Mouse (Mus musculus) midbrain, postnatal 0 days (tissue): ENCODE results near the gene Wdr83os. TPM values are rescaled to one million over a fixed set of nuclear protein-coding genes. Genes with fewer than 3 reads are reported as not detected.

Experiments used
- ATAC-seq: fragments of 200-750 bp; cut with Nextera tagmentation; 2 replicates; pipeline ENCODE4 v1.8.0; 2017; ENCODE audit warnings: moderate number of reproducible peaks, mild to moderate bottlenecking, moderate TSS enrichment, moderate library complexity; ENCODE audit not compliant: low FRiP score
- DNase-seq: peaks from one replicate; pipeline ENCODE4 v3.0.0-alpha.2; 2015; ENCODE audit warnings: low spot score
- H3K27ac ChIP-seq: fragments of 300-500 bp; sonication (generic); 2 replicates; pipeline ENCODE4 v1.5.1; 2014; ENCODE audit warnings: low read depth, mild to moderate bottlenecking, low read length, mixed read lengths
- H3K27me3 ChIP-seq: fragments of 300-500 bp; sonication (generic); 2 replicates; pipeline ENCODE4 v1.6.1; 2014; ENCODE audit warnings: low read length, control low read depth, mixed read lengths; ENCODE audit not compliant: insufficient read depth
- H3K36me3 ChIP-seq: fragments of 300-500 bp; sonication (generic); 2 replicates; pipeline ENCODE4 v1.6.1; 2014; ENCODE audit warnings: low read length, control low read depth, mixed read lengths; ENCODE audit not compliant: insufficient read depth
- H3K4me1 ChIP-seq: fragments of 300-500 bp; sonication (generic); 2 replicates; pipeline ENCODE4 v1.6.1; 2014; ENCODE audit warnings: mild to moderate bottlenecking, control low read depth, antibody characterized with exemption, low read length, mixed read lengths; ENCODE audit not compliant: insufficient read depth
- H3K4me2 ChIP-seq: fragments of 300-500 bp; sonication (generic); 2 replicates; pipeline ENCODE4 v1.6.1; 2014; ENCODE audit warnings: low read depth, mild to moderate bottlenecking, low read length, mixed read lengths; ENCODE audit not compliant: poor library complexity, severe bottlenecking
- H3K4me3 ChIP-seq: fragments of 300-500 bp; sonication (generic); 2 replicates; pipeline ENCODE4 v1.5.1; 2014; ENCODE audit warnings: low read depth, mild to moderate bottlenecking, low read length, moderate library complexity
- H3K9ac ChIP-seq: fragments of 300-500 bp; sonication (generic); replicated peaks from 2 replicates; pipeline ENCODE4 v1.6.1; 2014; ENCODE audit warnings: mild to moderate bottlenecking, low read length, moderate library complexity, mixed read lengths; ENCODE audit not compliant: poor library complexity, severe bottlenecking
- H3K9me3 ChIP-seq: fragments of 300-500 bp; sonication (generic); 2 replicates; pipeline ENCODE4 v1.6.1; 2016; ENCODE audit warnings: low read length, control low read depth
- CTCF ChIP-seq: IDR thresholded peaks from 2 replicates; pipeline ENCODE4 v1.5.1; 2016; ENCODE audit warnings: antibody characterized with exemption, mild to moderate bottlenecking
- WGBS: fragments of 180-500 bp; shearing (Covaris S2); extraction: QIAGEN DNeasy Blood & Tissue Kit; methylation state at CpG from one replicate; pipeline ENCODE4 v1.1.7; 2014; 5-methylcytosine and 5-hydroxymethylcytosine counted together
- polyA plus RNA-seq: library from polyadenylated mRNA; unstranded; fragments of >200 nt; fragmentation: Nextera tagmentation; extraction: Ambion mirVana; gene quantifications from 2 replicates; pipeline ENCODE4 v1.2.1, GENCODE M21; 2015
- total RNA-seq: library from RNA; depleted of rRNA; stranded (reverse); fragments of >200 nt; gene quantifications from 2 replicates; pipeline ENCODE4 v1.2.3, GENCODE M21; 2014

The Wdr83os gene
- total and polyA plus RNA-seq, 2 experiments from 2014 or later: 105 to 129 TPM

- no peak for ATAC-seq
- H3K9ac ChIP-seq: no peak overlapping the region
- DNase-seq: no peak
- no peaks in the 10 kb centered on the region for H3K27me3 ChIP-seq
- peaks cover 40% of the 10 kb centered on the region for H3K36me3 ChIP-seq
- no peak for TF ChIP-seq CTCF
- H3K4me1 ChIP-seq: no peaks in the 10 kb centered on the region
- no peak overlapping the region for H3K4me3 ChIP-seq
- no peak overlapping the region for H3K4me2 ChIP-seq
- no peaks in the 10 kb centered on the region for H3K9me3 ChIP-seq
- 96% methylated on average over 13 of the region's 13 CpGs for WGBS
- no peak overlapping the region for H3K27ac ChIP-seq
These were observed 14.5 kb downstream of the Wdr83os start for GRCm38 (mm10) chr8:85095051-85095450.

- ATAC-seq (no peak), DNase-seq (no peak)
- Histone ChIP-seq H3K27ac (no peak overlapping the region), H3K4me1 (no peaks in the 10 kb centered on the region), H3K4me2 (no peak overlapping the region), H3K27me3 (no peaks in the 10 kb centered on the region), H3K9ac (no peak overlapping the region), H3K9me3 (no peaks in the 10 kb centered on the region), H3K4me3 (no peak overlapping the region), H3K36me3 (peaks cover 40% of the 10 kb centered on the region)
- 95% methylated on average over 7 of the region's 7 CpGs for WGBS
- TF ChIP-seq CTCF: no peak
These were observed 15.0 kb downstream of the Wdr83os start for GRCm38 (mm10) chr8:85095566-85095965.

DNA sequence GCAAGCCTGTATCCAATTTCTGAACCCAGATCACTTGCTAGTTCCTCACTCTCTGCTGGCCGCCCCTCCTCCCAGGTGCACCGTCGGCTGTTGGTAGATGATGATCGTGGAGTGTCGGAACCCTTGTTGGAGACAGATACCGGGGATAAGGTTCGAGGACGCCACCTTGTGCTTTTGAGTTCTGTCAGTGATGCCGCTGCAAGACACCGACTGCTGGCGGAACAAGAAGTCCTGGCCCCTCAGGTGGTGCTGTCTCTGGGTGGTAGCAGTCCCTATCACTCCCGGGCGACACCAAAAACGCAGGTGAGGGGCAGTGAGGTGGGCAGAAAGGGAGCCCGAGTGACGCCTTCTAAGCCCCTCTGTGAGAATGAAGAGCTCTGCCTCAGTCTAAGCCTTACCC lies 15.7 kb downstream of the Wdr83os start:
- H3K36me3 ChIP-seq: peaks cover 40% of the 10 kb centered on the region
- no peak overlapping the region for H3K4me3 ChIP-seq
- H3K9ac ChIP-seq: no peak overlapping the region
- no peak overlapping the region for H3K27ac ChIP-seq
- no peaks in the 10 kb centered on the region for H3K9me3 ChIP-seq
- H3K27me3 ChIP-seq: no peaks in the 10 kb centered on the region
- no peaks in the 10 kb centered on the region for H3K4me1 ChIP-seq
- no peak for TF ChIP-seq CTCF
- no peak overlapping the region for H3K4me2 ChIP-seq
- ATAC-seq (no peak), DNase-seq (no peak)
- 96% methylated on average over 16 of the region's 16 CpGs for WGBS

- Histone ChIP-seq H3K4me1 (no peaks in the 10 kb centered on the region), H3K9ac (no peak overlapping the region), H3K9me3 (no peaks in the 10 kb centered on the region), H3K27ac (no peak overlapping the region), H3K27me3 (no peaks in the 10 kb centered on the region), H3K36me3 (peaks cover 40% of the 10 kb centered on the region), H3K4me2 (no peak overlapping the region), H3K4me3 (no peak overlapping the region)
- TF ChIP-seq CTCF: no peak
- WGBS: 94% methylated on average over 4 of the region's 4 CpGs
- DNase-seq (no peak), ATAC-seq (no peak)
These were observed 16.3 kb downstream of the Wdr83os start for GRCm38 (mm10) chr8:85096850-85097249.

- peaks cover 30% of the 10 kb centered on the region for H3K36me3 ChIP-seq
- H3K27ac ChIP-seq: no peak overlapping the region
- no peak overlapping the region for H3K9ac ChIP-seq
- DNase-seq (no peak), ATAC-seq (no peak)
- no peak overlapping the region for H3K4me2 ChIP-seq
- no peak overlapping the region for H3K4me3 ChIP-seq
- no peaks in the 10 kb centered on the region for H3K4me1 ChIP-seq
- H3K27me3 ChIP-seq: no peaks in the 10 kb centered on the region
- H3K9me3 ChIP-seq: no peaks in the 10 kb centered on the region
- TF ChIP-seq CTCF: no peak
- 84% methylated on average over 4 of the region's 4 CpGs for WGBS
These were observed 19.6 kb downstream of the Wdr83os start for GRCm38 (mm10) chr8:85100076-85100665.

GRCm38 (mm10) chr8:85113241-85113640 lies 32.7 kb downstream of the Wdr83os start:
- Histone ChIP-seq H3K27me3 (no peaks in the 10 kb centered on the region), H3K4me3 (no peak overlapping the region), H3K4me2 (no peak overlapping the region), H3K9ac (no peak overlapping the region), H3K4me1 (no peaks in the 10 kb centered on the region), H3K36me3 (peaks cover 24% of the 10 kb centered on the region), H3K27ac (no peak overlapping the region), H3K9me3 (peaks cover 8% of the 10 kb centered on the region; the same call in 1 of the 2 replicates)
- ATAC-seq (no peak), DNase-seq (no peak)
- no peak for TF ChIP-seq CTCF
- 96% methylated on average over 10 of the region's 10 CpGs for WGBS
